Mouse (Mus musculus) midbrain, postnatal 0 days (tissue): Measurements from ENCODE around the gene Higd2a. TPM values are rescaled to one million over a fixed set of nuclear protein-coding genes. Genes with fewer than 3 reads are reported as not detected.
"Not testable (repeated sequence)": the region's sequence is repeated elsewhere in the genome, so short reads cannot be mapped to it uniquely, and the experiment has no call there.

Experiments
- ATAC-seq: fragments of 200-750 bp; cut with Nextera tagmentation; 2 replicates; pipeline ENCODE4 v1.8.0; 2017; ENCODE audit warnings: moderate number of reproducible peaks, mild to moderate bottlenecking, moderate TSS enrichment, moderate library complexity; ENCODE audit not compliant: low FRiP score
- DNase-seq: peaks from one replicate; pipeline ENCODE4 v3.0.0-alpha.2; 2015; ENCODE audit warnings: low spot score
- H3K27ac ChIP-seq: fragments of 300-500 bp; sonication (generic); 2 replicates; pipeline ENCODE4 v1.5.1; 2014; ENCODE audit warnings: low read depth, mild to moderate bottlenecking, low read length, mixed read lengths
- H3K27me3 ChIP-seq: fragments of 300-500 bp; sonication (generic); 2 replicates; pipeline ENCODE4 v1.6.1; 2014; ENCODE audit warnings: low read length, control low read depth, mixed read lengths; ENCODE audit not compliant: insufficient read depth
- H3K36me3 ChIP-seq: fragments of 300-500 bp; sonication (generic); 2 replicates; pipeline ENCODE4 v1.6.1; 2014; ENCODE audit warnings: low read length, control low read depth, mixed read lengths; ENCODE audit not compliant: insufficient read depth
- H3K4me1 ChIP-seq: fragments of 300-500 bp; sonication (generic); 2 replicates; pipeline ENCODE4 v1.6.1; 2014; ENCODE audit warnings: mild to moderate bottlenecking, control low read depth, antibody characterized with exemption, low read length, mixed read lengths; ENCODE audit not compliant: insufficient read depth
- H3K4me2 ChIP-seq: fragments of 300-500 bp; sonication (generic); 2 replicates; pipeline ENCODE4 v1.6.1; 2014; ENCODE audit warnings: low read depth, mild to moderate bottlenecking, low read length, mixed read lengths; ENCODE audit not compliant: poor library complexity, severe bottlenecking
- H3K4me3 ChIP-seq: fragments of 300-500 bp; sonication (generic); 2 replicates; pipeline ENCODE4 v1.5.1; 2014; ENCODE audit warnings: low read depth, mild to moderate bottlenecking, low read length, moderate library complexity
- H3K9ac ChIP-seq: fragments of 300-500 bp; sonication (generic); replicated peaks from 2 replicates; pipeline ENCODE4 v1.6.1; 2014; ENCODE audit warnings: mild to moderate bottlenecking, low read length, moderate library complexity, mixed read lengths; ENCODE audit not compliant: poor library complexity, severe bottlenecking
- H3K9me3 ChIP-seq: fragments of 300-500 bp; sonication (generic); 2 replicates; pipeline ENCODE4 v1.6.1; 2016; ENCODE audit warnings: low read length, control low read depth
- CTCF ChIP-seq: IDR thresholded peaks from 2 replicates; pipeline ENCODE4 v1.5.1; 2016; ENCODE audit warnings: antibody characterized with exemption, mild to moderate bottlenecking
- WGBS: fragments of 180-500 bp; shearing (Covaris S2); extraction: QIAGEN DNeasy Blood & Tissue Kit; methylation state at CpG from one replicate; pipeline ENCODE4 v1.1.7; 2014; 5-methylcytosine and 5-hydroxymethylcytosine counted together
- polyA plus RNA-seq: library from polyadenylated mRNA; unstranded; fragments of >200 nt; fragmentation: Nextera tagmentation; extraction: Ambion mirVana; gene quantifications from 2 replicates; pipeline ENCODE4 v1.2.1, GENCODE M21; 2015
- total RNA-seq: library from RNA; depleted of rRNA; stranded (reverse); fragments of >200 nt; gene quantifications from 2 replicates; pipeline ENCODE4 v1.2.3, GENCODE M21; 2014

The Higd2a gene
- total and polyA plus RNA-seq, 2 experiments from 2014 or later: 203 to 327 TPM

GRCm38 (mm10) chr13:54608666-54609065 lies 18.7 kb downstream of the Higd2a start:
- H3K4me3 ChIP-seq: peak overlapping the region; percentile 27
- DNase-seq (peak; percentile 58), ATAC-seq (0 out of 2 replicates have a peak, but pooled peaks have one; percentile 8)
- peak overlapping the region; percentile 38; the same call in 1 of the 2 replicates for H3K27ac ChIP-seq
- 6% methylated on average over 8 of the region's 8 CpGs for WGBS
- peaks cover 22% of the 10 kb centered on the region for H3K36me3 ChIP-seq
- H3K27me3 ChIP-seq: no peaks in the 10 kb centered on the region
- peaks cover 15% of the 10 kb centered on the region for H3K4me1 ChIP-seq
- H3K9ac ChIP-seq: peak overlapping the region; percentile 56; the same call in 1 of the 2 replicates
- peak overlapping the region; percentile 78 for H3K4me2 ChIP-seq
- no peaks in the 10 kb centered on the region for H3K9me3 ChIP-seq
- no peak for TF ChIP-seq CTCF

DNA sequence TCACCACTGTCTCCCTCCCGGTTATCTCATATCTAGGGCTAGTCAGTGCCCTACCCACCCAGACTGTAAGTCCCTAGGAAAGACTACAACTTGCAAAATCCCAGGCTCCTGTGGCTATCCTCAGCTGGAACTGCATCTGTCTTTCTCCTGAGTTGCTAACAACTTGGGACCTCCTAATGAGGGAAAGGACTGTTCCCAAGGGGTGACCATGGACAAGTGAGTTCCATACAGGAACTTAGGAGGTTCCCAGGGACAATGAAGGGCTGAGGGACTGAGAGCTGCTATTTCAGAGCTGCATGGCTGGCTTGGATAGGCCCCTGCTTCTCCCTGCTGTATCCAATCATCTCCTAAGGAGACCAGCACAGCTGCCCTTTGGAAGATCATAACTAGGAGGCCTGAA lies 19.3 kb downstream of the Higd2a start:
- peaks cover 19% of the 10 kb centered on the region for H3K36me3 ChIP-seq
- no peaks in the 10 kb centered on the region for H3K9me3 ChIP-seq
- peaks cover 15% of the 10 kb centered on the region for H3K4me1 ChIP-seq
- no peak for DNase-seq
- ATAC-seq: no peak
- peak overlapping the region; percentile 78 for H3K4me2 ChIP-seq
- WGBS: 9% methylated on average over 1 of the region's 1 CpGs
- H3K27me3 ChIP-seq: no peaks in the 10 kb centered on the region
- TF ChIP-seq CTCF: no peak
- H3K4me3 ChIP-seq: peak overlapping the region; percentile 27
- no peak overlapping the region for H3K27ac ChIP-seq
- H3K9ac ChIP-seq: peak overlapping the region; percentile 56; the same call in 1 of the 2 replicates

DNA sequence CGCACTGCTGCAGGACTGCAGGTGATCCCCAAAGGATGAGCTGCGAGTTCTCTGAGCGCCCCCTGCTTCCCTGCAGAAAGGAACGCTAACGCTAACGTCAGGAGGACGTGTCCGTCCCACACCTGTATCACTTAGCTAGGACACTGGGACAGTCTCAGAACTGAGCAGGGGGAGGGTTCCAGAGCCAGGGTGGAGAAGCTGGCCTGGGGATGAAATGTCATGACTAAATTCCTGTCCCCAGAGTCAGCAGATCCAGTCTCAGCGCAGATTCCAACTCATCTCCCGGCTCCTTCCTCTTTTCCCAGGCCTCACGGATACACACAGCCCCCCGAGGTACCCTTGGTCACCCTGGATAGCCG lies 20.6 kb downstream of the Higd2a start:
- H3K36me3 ChIP-seq: peaks cover 8% of the 10 kb centered on the region
- H3K4me2 ChIP-seq: peak overlapping the region; percentile 78
- no peaks in the 10 kb centered on the region for H3K27me3 ChIP-seq
- WGBS: 4% methylated on average over 13 of the region's 13 CpGs
- peak; percentile 5; the same call in 1 of the 2 replicates for ATAC-seq
- H3K4me1 ChIP-seq: peaks cover 15% of the 10 kb centered on the region
- peak overlapping the region; percentile 96 for H3K9ac ChIP-seq
- peak overlapping the region; percentile 76 for H3K4me3 ChIP-seq
- H3K9me3 ChIP-seq: no peaks in the 10 kb centered on the region
- H3K27ac ChIP-seq: peak overlapping the region; percentile 89
- DNase-seq: peak; percentile 13
- peak; percentile 40 for TF ChIP-seq CTCF

DNA sequence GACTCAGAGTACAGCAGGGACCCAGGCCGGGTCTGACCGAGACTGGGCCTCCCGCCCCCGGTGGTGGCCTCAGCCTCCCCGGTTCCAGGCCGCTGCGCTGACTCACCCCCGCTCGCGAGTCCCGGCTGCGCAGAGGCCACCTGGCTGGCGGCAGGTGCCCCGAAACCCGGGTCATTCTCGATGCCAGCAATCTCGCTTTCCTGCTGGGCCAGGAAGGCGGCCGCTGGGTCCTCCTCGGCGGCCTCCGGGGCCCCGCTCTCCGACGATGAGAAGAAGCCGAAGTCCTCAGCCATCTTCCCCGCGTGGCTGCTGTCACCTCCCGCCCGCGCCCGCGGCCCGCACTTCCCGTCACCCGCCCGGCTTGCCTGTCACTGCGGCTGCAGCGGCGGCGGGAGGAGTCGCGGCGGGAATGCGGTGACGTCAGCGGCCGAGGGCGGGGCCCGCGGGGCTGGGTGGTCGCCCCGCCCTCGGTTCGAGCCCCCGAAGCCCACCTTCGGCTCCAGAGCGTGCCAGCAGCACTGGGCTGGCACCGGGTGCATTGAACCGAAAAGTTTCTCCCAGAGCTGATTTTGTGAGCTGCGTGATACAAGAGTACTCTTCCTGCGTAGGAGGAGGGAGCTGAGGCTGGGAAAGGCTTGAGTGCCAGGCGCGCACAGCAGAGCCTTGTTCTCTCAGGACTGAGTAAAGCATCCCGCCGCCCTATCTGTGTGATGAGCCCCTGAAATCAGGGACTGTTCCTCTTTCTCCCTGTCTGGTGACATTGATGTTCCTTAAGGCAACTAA lies 21.2 kb downstream of the Higd2a start, which contains the start of gene Cltb:
TSS of gene Cltb (minus strand) at position 373 of the 783 bp plus-strand sequence.
- Histone ChIP-seq H3K9ac (peak within 1 kb of the TSS; percentile 96), H3K4me2 (peak within 1 kb of the TSS; percentile 78), H3K27me3 (no peaks in the 10 kb centered on the region), H3K4me3 (peak within 1 kb of the TSS; percentile 76), H3K9me3 (no peaks in the 10 kb centered on the region), H3K27ac (peak within 1 kb of the TSS; percentile 89), H3K36me3 (peaks cover 6% of the 10 kb centered on the region; the same call in 1 of the 2 replicates), H3K4me1 (peaks cover 15% of the 10 kb centered on the region)
- WGBS: under 1% methylated on average over 47 of the region's 66 CpGs
- ATAC-seq (peak; percentile 77), DNase-seq (peak; percentile 86)
- TF ChIP-seq CTCF: no peak

DNA sequence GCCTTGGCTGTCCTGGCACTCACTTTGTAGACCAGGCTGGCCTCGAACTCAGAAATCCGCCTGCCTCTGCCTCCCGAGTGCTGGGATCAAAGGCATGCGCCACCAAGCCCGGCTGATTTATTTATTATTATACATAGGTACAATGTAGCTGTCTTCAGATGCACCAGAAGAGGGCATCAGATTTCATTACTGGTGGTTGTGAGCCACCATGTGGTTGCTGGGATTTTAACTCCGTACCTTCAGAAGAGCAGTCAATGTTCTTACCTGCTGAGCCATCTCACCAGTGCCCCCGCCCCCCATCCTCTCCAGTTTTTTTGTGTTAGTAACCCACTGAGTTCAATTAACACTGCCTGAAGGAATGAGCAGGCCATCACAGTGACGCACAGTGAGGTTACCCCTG lies 23.1 kb downstream of the Higd2a start:
- not testable (repeated sequence) for H3K9me3 ChIP-seq, H3K27me3 ChIP-seq, H3K36me3 ChIP-seq, H3K4me2 ChIP-seq, H3K9ac ChIP-seq, H3K4me3 ChIP-seq, ATAC-seq, DNase-seq, H3K27ac ChIP-seq
- 82% methylated on average over 8 of the region's 8 CpGs for WGBS
- TF ChIP-seq CTCF: peak; percentile 35
- peaks cover 13% of the 10 kb centered on the region for H3K4me1 ChIP-seq

DNA sequence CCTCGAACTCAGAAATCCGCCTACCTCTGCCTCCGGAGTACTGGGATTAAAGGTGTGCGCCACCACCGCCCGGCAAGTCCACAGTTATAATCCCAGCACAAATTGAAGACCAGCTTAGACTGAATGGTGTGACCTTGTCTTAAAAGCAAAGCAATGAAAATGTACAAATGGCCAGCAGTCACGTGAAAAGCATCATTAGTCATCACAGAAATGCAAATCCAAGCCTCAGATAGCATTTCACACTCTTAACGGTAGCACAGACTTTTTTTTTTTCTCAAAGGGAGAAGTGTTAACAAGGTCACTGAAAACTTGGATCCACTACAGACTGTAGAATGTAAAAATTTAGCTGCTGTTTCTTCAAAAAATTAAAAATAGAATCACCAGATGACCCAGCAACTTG lies 26.3 kb downstream of the Higd2a start:
- no peak for ATAC-seq
- Histone ChIP-seq H3K4me3 (no peak overlapping the region), H3K27ac (no peak overlapping the region), H3K9me3 (no peaks in the 10 kb centered on the region), H3K27me3 (no peaks in the 10 kb centered on the region), H3K9ac (no peak overlapping the region), H3K4me1 (no peaks in the 10 kb centered on the region), H3K36me3 (no peaks in the 10 kb centered on the region), H3K4me2 (no peak overlapping the region)
- TF ChIP-seq CTCF: no peak
- DNase-seq: no peak
- WGBS: 86% methylated on average over 8 of the region's 8 CpGs
